Mouse (Mus musculus) left cerebral cortex, adult 18-20 months (tissue): ENCODE measurements at regions not wholly inside any gene's neighbourhood (a gene's known extent, or its start where the extent isn't known, plus 50 kb on each side); places are given as distances from the start of the nearest gene placed in this dataset.

Source experiments
- DNase-seq, 2 experiments: peaks; one replicate each; pipeline ENCODE4 v3.0.0; 2021 to 2022; ENCODE audit warnings: low spot score in 2 of 2, mixed read lengths in 1 of 2

- DNase-seq = no peak
Measured at GRCm38 (mm10) chr10:19141481-19141880, 126.0 kb upstream of the Tnfaip3 start.

- no peak for DNase-seq
Measured at GRCm38 (mm10) chr10:19140628-19141027, 125.2 kb upstream of the Tnfaip3 start.

GRCm38 (mm10) chr10:19139234-19139633 is 123.8 kb upstream of the Tnfaip3 start:
- DNase-seq = no peak

- no peak for DNase-seq
Measured at GRCm38 (mm10) chr10:19138258-19138657, 122.8 kb upstream of the Tnfaip3 start.

- DNase-seq = no peak
Measured at GRCm38 (mm10) chr10:19127581-19128291, 112.3 kb upstream of the Tnfaip3 start.

- no peak for DNase-seq
Measured at GRCm38 (mm10) chr10:19126922-19127321, 111.5 kb upstream of the Tnfaip3 start.

GRCm38 (mm10) chr10:19126438-19126837 is 111.0 kb upstream of the Tnfaip3 start:
- no peak for DNase-seq

- DNase-seq = no peak
Measured at GRCm38 (mm10) chr10:19123691-19124090, 108.2 kb upstream of the Tnfaip3 start.

GRCm38 (mm10) chr10:19122221-19122620 is 106.8 kb upstream of the Tnfaip3 start:
- peak; percentile 45 to 63 for DNase-seq

GRCm38 (mm10) chr10:19119281-19120049 is 104.0 kb upstream of the Tnfaip3 start:
- no peak for DNase-seq

GRCm38 (mm10) chr10:19118569-19119280 is 103.3 kb upstream of the Tnfaip3 start:
- DNase-seq = no peak

- DNase-seq = no peak
Measured at GRCm38 (mm10) chr10:19117071-19117605, 101.7 kb upstream of the Tnfaip3 start.

GRCm38 (mm10) chr10:19112459-19112858 is 97.0 kb upstream of the Tnfaip3 start:
- no peak for DNase-seq

GRCm38 (mm10) chr10:19105231-19105681 is 89.8 kb upstream of the Tnfaip3 start:
- no peak for DNase-seq

- no peak for DNase-seq
Measured at GRCm38 (mm10) chr10:19104671-19105203, 89.3 kb upstream of the Tnfaip3 start.

GRCm38 (mm10) chr10:19099369-19100285 is 84.2 kb upstream of the Tnfaip3 start:
- DNase-seq = no peak

GRCm38 (mm10) chr10:19094297-19094696 is 78.8 kb upstream of the Tnfaip3 start:
- DNase-seq = peak; percentile 4 to 12

GRCm38 (mm10) chr10:19093689-19094088 is 78.2 kb upstream of the Tnfaip3 start:
- DNase-seq = no peak

- DNase-seq = no peak
Measured at GRCm38 (mm10) chr10:19091949-19092348, 76.5 kb upstream of the Tnfaip3 start.

GRCm38 (mm10) chr10:19091110-19091509 is 75.7 kb upstream of the Tnfaip3 start:
- DNase-seq = no peak
